Mouse (Mus musculus) E14TG2a.4 (cell line): ENCODE results near the gene Fam222b.
A peak's percentile ranks its signal among the peaks of the same experiment; 100 is the strongest.

Experiments
- H3K27me3 ChIP-seq: 2 replicates; pipeline ENCODE4 v1.6.1; 2014; ENCODE audit warnings: low read length, control low read depth; ENCODE audit not compliant: insufficient read depth
- H3K36me3 ChIP-seq: 2 replicates; pipeline ENCODE4 v1.6.1; 2014; ENCODE audit warnings: low read length, control low read depth; ENCODE audit not compliant: insufficient read depth
- H3K4me1 ChIP-seq: replicated peaks from 2 replicates; pipeline ENCODE4 v1.6.1; 2014; ENCODE audit warnings: low read depth, low read length, control low read depth
- H3K4me3 ChIP-seq: replicated peaks from 2 replicates; pipeline ENCODE4 v1.5.1; 2014; ENCODE audit warnings: mild to moderate bottlenecking, low read length
- H3K9me3 ChIP-seq: 2 replicates; pipeline ENCODE4 v1.6.1; 2014; ENCODE audit warnings: low read length, control low read depth
- CTCF ChIP-seq: conservative IDR thresholded peaks from 2 replicates; pipeline ENCODE4 v1.5.1; 2014; ENCODE audit warnings: low read length
- NANOG ChIP-seq: IDR thresholded peaks from 2 replicates; pipeline ENCODE4 v1.6.1; 2014; ENCODE audit warnings: borderline replicate concordance, low read length, mixed read lengths
- POU5F1 ChIP-seq: IDR thresholded peaks from 2 replicates; pipeline ENCODE4 v1.6.1; 2014; ENCODE audit warnings: low read length, borderline replicate concordance

The Fam222b gene

DNA sequence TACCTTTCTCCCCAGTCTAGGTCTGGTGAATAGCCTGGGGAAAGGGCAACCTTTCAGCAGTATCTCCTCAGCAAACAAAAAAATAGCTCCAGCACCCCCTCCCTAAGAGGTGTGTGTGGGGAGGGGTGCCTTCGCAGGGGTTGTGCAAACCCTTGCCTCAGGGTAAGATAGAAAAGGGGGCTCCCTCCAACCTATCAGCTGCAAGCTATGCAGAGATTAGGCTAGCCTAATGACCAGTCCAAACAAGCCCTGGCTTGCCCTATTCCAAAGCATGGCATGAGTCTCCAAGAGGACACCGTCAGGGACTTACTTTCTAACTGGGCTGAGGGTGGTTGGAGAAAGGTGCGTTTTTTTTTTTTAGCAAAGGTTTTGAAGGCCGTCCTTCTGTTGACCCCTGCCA, 71.7 kb downstream of the Fam222b start:
- Histone ChIP-seq H3K4me3 (peak overlapping the region; percentile 98), H3K36me3 (peaks cover 35% of the 10 kb centered on the region)

DNA sequence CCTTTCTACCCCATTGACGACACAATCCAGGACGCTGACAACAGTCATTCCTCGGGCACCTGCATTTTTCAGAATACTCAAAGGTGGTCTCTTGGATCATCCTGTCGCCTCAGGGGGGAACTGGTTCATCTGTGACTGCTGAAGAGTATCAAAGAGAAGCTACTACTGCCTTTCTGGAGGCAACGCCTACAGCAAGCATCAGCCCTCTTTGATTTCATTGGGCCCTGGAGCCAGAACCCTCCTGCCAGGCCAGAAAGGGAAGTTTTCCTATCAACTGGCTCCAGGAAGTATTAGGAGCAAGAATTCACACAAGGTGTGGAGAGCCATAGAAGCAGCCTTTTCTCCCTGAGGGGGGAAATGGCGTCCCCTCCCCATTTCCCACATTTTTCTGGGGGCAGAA, 72.2 kb downstream of the Fam222b start:
- Histone ChIP-seq H3K27me3 (no peaks in the 10 kb centered on the region), H3K36me3 (peaks cover 30% of the 10 kb centered on the region), H3K9me3 (no peaks in the 10 kb centered on the region), H3K4me3 (peak overlapping the region; percentile 98), H3K4me1 (peaks cover 83% of the 10 kb centered on the region)
- no peak for TF ChIP-seq CTCF
- TF ChIP-seq POU5F1, result no peak
- no peak for TF ChIP-seq NANOG

More for the DNA sequence above, 71.7 kb downstream of the Fam222b start:
- H3K27me3 ChIP-seq, result no peaks in the 10 kb centered on the region
- no peaks in the 10 kb centered on the region for H3K9me3 ChIP-seq
- H3K4me1 ChIP-seq, result peaks cover 85% of the 10 kb centered on the region
- TF ChIP-seq NANOG, result no peak
- no peak for TF ChIP-seq POU5F1
- TF ChIP-seq CTCF, result no peak

DNA sequence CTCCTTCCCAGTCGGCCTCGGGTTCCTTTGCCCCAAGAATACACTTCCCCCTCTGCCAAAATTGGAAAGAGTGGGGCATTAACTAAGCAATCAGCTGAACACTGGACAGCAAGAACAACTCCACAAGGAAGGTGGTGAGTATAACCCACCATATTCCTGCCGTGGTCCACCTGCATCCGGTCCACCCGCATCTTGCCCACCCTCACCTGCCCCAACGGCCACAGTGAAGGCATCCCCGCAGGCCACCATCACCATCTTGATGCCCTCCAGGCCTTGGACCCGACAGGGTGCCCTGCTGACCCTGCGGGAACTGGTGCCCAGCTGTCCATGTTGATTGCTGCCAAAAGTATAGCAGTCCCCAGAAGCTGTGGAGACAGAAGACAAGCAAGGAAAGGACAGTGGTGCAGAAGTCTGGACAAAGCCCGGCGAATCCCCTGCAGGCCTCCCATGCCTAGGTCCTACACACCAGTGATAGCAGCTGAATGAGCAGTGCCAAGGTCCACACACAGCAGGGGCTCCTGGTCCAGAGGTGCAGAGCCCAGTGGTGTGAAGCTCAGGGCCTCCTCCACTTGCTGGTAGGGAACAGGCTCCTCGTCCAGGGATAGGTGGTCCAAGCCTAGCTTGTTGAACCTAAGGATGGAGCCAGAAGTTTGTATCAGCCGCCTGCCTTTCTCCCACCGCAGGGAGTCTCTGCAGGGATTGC, 72.9 kb downstream of the Fam222b start:
- Histone ChIP-seq H3K9me3 (no peaks in the 10 kb centered on the region), H3K36me3 (peaks cover 30% of the 10 kb centered on the region), H3K27me3 (no peaks in the 10 kb centered on the region), H3K4me1 (peaks cover 83% of the 10 kb centered on the region), H3K4me3 (peak overlapping the region; percentile 98)
- TF ChIP-seq POU5F1, result no peak
- TF ChIP-seq NANOG, result no peak
- TF ChIP-seq CTCF, result no peak

DNA sequence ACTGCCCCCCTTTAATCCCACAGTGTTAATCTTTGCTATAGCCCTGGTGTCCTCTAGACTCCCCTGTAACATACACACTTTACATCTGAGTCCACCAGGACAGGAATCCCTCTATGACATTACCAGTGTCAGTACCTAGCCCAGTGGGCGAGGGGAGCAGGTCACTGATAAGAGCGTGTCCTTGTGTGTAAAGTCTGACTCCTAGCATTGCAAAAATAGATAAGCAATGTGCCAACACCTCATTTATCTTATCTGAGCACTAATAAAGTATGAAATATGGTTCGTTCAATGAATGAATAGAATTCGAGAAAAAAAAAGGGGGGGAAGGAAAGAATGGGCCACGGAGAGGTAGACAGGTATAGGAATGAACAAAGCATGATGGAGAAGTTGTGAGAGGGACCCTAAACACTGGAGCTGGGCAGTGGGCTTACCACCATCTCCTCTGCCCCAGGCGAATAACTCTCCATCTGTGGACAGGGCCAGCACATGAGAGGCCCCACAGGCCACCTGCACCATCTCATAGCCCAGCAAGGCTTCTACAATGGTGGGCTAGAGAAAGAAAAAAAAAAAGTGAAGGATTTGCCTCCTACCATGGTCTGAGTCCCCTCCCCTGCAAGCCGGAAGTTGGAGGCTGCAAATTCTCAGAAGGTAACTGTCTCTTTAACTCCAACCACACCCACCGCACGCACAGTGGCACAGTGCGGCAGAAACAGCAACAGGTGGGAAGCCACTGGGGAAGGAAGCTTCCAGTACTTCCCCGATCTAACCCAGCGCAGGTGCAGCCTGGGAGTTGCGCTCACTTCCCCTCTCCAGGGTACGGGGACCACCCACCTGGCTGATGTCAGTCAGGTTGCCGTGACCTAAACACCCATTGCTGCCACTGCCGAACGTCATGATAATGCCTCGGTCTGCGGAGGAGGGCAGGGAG, 74.3 kb downstream of the Fam222b start:
- H3K27me3 ChIP-seq, result no peaks in the 10 kb centered on the region
- H3K36me3 ChIP-seq, result peaks cover 25% of the 10 kb centered on the region
- no peak for TF ChIP-seq CTCF
- TF ChIP-seq NANOG, result no peak
- no peak for TF ChIP-seq POU5F1
- H3K4me1 ChIP-seq, result peaks cover 80% of the 10 kb centered on the region
- peak overlapping the region; percentile 35 for H3K4me3 ChIP-seq
- no peaks in the 10 kb centered on the region for H3K9me3 ChIP-seq

DNA sequence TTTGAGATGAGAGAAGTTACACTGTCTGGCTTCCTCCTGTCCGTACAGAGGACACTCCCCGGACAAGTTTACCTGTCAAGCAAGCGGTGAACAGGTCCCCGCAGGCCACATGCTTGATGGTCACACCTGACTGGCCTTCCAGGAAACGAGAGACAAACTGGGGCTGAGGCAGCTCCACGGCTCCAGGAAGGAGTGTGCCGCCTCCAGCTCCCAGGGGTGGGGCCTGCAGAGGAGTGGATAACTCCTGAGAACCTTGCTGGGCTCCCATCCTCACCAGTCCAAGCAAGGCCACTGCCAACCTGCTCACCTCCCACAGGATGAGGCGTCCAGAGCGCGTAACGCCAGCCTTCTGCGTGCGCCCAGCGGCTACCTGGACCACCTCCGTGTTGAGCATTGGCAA, 75.8 kb downstream of the Fam222b start:
- peak overlapping the region; percentile 69 for H3K4me3 ChIP-seq
- no peak for TF ChIP-seq POU5F1
- no peak for TF ChIP-seq CTCF
- no peak for TF ChIP-seq NANOG
- no peaks in the 10 kb centered on the region for H3K27me3 ChIP-seq
- no peaks in the 10 kb centered on the region for H3K9me3 ChIP-seq
- peaks cover 90% of the 10 kb centered on the region for H3K4me1 ChIP-seq
- peaks cover 25% of the 10 kb centered on the region for H3K36me3 ChIP-seq

DNA sequence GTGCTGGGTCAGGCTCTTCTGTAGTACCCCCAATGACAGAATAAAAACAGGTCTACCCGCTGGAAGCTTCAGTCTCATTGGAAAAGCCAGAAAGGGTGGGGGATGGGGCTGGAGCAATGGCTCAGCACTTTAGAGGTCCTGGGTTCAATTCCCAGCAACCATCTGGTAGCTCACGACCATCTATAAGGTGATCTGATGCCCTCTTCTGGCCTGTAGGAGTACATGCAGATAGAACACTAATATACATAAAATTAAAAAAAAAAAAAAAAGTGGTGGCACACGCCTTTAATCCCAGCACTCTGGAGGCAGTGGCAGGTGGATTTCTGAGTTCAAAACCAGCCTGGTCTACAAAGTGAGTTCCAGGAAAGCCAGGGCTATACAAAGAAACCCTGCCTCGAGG, 76.9 kb downstream of the Fam222b start:
- TF ChIP-seq POU5F1, result no peak
- peak; percentile 30 for TF ChIP-seq CTCF
- no peak for TF ChIP-seq NANOG
- Histone ChIP-seq H3K4me3 (peak overlapping the region; percentile 69), H3K36me3 (peaks cover 25% of the 10 kb centered on the region), H3K9me3 (no peaks in the 10 kb centered on the region), H3K4me1 (peaks cover 89% of the 10 kb centered on the region), H3K27me3 (no peaks in the 10 kb centered on the region)

DNA sequence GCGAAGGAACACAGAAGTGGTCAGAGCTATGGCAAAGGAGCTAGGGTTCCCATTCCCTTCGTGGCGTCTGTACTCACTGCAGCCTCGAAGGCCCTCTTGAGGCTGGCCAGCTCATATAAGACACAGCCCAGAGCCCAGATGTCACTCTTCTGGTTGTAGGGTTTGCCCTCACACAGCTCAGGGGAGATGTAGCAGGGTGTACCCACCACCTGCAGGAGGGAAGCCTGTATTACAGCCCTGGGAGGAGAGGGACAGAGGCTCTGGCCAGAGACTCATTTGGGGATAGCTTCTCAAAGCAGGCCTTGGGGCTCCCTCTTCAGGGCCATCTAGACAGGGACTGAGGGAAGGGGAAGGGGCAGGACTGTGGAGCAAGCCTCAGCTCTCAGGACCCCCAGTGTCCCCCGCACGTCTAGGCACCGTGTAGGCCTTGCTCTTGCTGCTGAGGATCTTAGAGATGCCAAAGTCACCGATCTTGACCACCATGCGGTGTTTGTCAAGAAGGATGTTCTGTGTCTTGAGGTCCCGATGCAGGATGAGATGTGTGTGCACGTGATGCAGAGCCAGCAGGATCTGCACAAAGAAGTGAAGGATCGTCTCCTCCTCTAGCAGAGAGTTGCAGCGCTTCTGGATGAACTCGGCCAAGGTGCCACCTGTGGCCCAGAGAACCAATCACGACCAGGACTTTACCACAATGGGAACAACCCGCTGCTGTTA, 77.7 kb downstream of the Fam222b start:
- no peaks in the 10 kb centered on the region for H3K27me3 ChIP-seq
- peaks cover 86% of the 10 kb centered on the region for H3K4me1 ChIP-seq
- TF ChIP-seq NANOG, result no peak
- peak; percentile 28 for TF ChIP-seq CTCF
- H3K36me3 ChIP-seq, result peaks cover 24% of the 10 kb centered on the region
- H3K4me3 ChIP-seq, result peak overlapping the region; percentile 35
- H3K9me3 ChIP-seq, result no peaks in the 10 kb centered on the region

DNA sequence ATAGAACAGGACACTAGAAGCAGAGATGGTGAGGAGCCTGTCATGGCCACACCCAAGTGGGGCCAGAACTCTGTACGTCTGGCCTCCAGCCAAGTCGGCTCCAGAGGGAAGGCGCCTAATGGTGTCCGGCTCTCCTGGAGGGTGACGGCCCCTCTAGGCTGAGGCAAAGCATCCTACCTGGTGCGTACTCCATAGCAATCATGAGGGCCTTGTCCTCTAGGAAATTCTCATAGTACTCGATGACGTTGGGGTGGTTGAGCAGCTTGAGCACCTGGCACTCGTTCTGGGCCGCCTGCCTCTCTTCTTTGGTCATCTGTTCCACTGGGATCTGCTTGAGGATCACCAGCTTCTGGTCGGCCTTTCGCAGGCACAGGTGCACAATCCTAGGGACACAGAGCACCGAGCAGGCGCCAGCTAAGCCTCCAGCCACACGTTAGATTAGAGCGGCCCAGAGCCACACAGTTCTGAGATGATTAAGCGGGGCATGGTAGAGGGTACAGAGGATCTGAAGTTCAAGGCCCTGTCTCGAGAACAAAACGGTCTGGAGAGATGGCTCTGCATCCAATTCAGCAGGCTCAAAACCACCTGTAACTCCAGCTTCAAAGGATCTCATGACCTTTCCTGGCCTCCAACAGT, 78.4 kb downstream of the Fam222b start:
- Histone ChIP-seq H3K4me3 (peak overlapping the region; percentile 35), H3K9me3 (no peaks in the 10 kb centered on the region), H3K27me3 (no peaks in the 10 kb centered on the region), H3K4me1 (peaks cover 85% of the 10 kb centered on the region), H3K36me3 (peaks cover 17% of the 10 kb centered on the region)
- TF ChIP-seq POU5F1 (no peak), CTCF (no peak), NANOG (no peak)
